Mouse (Mus musculus): ENCODE results near the gene Ndufv1.
A peak's percentile ranks its signal among the peaks of the same experiment; 100 is the strongest.
"Not testable (repeated sequence)": the region's sequence is repeated elsewhere in the genome, so short reads cannot be mapped to it uniquely, and the experiment has no call there.

Ndufv1 gene

DNA sequence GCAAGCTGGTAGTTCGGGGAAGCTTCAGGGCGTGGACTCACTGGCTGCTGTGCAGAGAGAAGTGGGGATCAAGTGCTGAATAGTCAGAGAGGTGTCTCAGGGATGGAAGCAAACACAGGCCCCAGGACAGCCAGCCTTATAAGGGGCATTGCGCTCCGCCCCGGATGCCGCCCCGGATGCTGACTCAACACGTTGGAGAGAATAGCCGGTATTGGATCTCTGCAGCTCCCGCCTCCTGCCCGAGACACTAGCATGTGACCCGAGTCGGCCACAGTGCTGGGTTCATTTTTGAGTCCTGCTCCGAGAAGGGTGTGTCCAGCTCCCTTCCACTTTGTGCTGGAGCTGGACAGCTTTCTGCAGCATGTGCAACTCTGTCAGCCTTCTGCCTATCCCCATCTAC, 29.5 kb upstream of the Ndufv1 start:
- DNase-seq (ENCODE audit: low spot score), result no peak

- not testable (repeated sequence) for DNase-seq (ENCODE audit: low spot score)
These were observed 28.9 kb upstream of the Ndufv1 start for GRCm38 (mm10) chr19:4041500-4041899.

- DNase-seq (ENCODE audit: low spot score), result not testable (repeated sequence)
These were observed 28.3 kb upstream of the Ndufv1 start for GRCm38 (mm10) chr19:4040941-4041340.

DNA sequence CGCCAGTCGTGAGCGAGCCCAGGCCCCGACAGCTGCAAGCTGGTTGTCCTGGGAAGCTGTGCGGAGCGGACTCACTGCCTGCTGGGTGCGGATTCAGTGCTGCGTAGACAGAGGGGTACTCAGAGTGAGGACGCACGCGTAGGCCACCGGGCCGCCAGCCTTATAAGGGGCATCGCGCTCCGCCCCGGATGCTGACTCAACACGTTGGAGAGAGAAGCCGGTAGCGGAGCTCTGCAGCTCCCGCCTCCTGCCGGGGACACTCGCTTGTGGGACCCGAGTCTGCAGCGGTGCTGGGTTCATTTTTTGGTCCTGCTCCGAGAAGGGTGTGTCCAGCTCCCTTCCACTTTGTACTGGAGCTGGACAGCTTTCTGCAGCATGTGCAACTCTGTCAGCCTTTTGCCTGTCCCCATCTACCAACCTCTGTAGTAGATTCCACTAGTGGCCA, 25.2 kb upstream of the Ndufv1 start, which contains the start of gene Gstp1:
Gene Gstp1, minus strand, starts transcription at position 198 of the 445 bp plus-strand sequence.
- peak; percentile 69 for DNase-seq (ENCODE audit: low spot score)

- DNase-seq (ENCODE audit: low spot score), result not testable (repeated sequence)
These were observed 24.7 kb upstream of the Ndufv1 start for GRCm38 (mm10) chr19:4037154-4037787.

DNA sequence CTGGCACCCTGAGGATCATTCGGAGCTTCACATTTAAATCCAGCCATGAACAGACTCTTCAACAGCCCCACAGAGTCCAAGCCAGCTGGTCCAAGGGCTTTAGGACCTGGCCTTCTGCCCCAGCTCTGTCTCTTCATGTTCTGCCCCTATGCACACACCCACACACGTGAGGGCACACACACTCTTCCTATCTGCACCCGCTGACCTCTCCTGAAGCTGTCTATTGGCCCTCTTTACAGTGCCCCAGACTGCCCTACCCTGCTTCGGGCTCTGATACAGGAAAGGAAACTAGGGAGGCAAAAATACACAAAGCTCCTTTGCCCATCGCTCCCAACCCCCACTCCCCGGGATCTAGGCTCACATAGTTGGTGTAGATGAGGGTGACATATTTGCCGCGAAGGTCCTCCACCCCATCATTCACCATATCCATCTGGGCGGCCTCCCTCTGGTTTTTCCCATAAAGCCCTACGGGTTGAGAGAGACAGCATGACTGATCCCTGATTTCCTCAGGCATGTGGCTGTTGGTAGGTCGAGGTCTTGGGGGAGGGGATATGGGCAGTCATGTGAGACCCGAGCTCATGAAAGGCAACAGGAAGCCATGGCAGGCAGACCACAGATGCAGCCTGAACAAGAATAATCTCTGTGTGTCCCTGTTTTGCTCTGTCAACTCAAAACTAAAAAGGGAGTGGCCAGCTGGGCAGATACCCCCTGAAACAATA, 23.9 kb upstream of the Ndufv1 start:
- no peak for DNase-seq (ENCODE audit: low spot score)

- DNase-seq (ENCODE audit: low spot score), result no peak
These were observed 21.1 kb upstream of the Ndufv1 start for GRCm38 (mm10) chr19:4033742-4034141.

GRCm38 (mm10) chr19:4033298-4033697, 20.7 kb upstream of the Ndufv1 start:
- no peak for DNase-seq (ENCODE audit: low spot score)

- DNase-seq (ENCODE audit: low spot score), result no peak
These were observed 20.1 kb upstream of the Ndufv1 start for GRCm38 (mm10) chr19:4032668-4033067.

GRCm38 (mm10) chr19:4027576-4027975, 15.0 kb upstream of the Ndufv1 start:
- DNase-seq (ENCODE audit: low spot score), result no peak

GRCm38 (mm10) chr19:4023185-4023584, 10.6 kb upstream of the Ndufv1 start:
- DNase-seq (ENCODE audit: low spot score), result no peak

GRCm38 (mm10) chr19:4018743-4019583, 6.4 kb upstream of the Ndufv1 start:
- DNase-seq (ENCODE audit: low spot score), result peak; percentile 64

GRCm38 (mm10) chr19:4017921-4018587, 5.4 kb upstream of the Ndufv1 start:
- no peak for DNase-seq (ENCODE audit: low spot score)

DNA sequence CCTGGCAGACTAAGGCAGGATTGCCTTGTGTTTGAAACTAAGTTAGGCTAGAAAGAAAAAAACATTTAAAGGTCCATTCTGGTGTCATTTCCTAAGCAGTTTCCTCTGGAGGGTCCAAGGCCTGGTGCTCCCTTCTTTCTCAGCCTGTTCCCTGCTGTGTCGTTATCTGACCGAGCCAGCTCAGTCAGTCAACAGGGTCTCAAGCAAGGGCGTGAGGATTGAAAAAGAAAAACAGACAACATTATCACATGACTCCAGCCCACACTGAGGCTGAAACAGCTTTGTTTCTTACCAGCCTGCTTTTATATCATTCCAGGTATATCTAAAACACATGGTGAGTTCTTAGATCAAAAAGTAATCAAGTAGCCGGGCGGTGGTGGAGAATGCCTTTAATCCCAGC, 3.0 kb upstream of the Ndufv1 start:
- DNase-seq (ENCODE audit: low spot score), result no peak

GRCm38 (mm10) chr19:4014802-4015201, 2.2 kb upstream of the Ndufv1 start:
- DNase-seq (ENCODE audit: low spot score), result no peak

DNA sequence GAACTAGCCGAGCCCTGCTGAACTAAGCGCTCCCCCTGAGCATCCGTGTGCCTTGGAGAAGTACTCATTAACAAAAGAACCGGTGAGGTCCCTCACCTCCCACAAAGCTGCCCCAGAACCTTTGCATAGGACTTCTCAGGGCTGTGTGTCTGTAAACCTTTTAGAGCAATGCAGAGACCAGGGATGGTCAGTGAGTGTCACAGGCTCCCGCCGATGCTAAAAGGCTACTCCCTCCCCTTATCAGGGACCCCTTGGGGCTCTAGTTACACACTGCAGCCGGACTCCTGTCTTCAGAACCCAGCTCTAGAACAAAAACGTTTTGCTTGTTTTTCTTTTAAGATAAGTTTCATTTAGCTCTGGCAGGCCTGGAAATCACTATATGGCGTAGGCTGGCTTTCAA, 460 bp upstream of the Ndufv1 start:
- DNase-seq (ENCODE audit: low spot score), result no peak

GRCm38 (mm10) chr19:4011086-4011485, 1.5 kb downstream of the Ndufv1 start:
- no peak for DNase-seq (ENCODE audit: low spot score)

DNA sequence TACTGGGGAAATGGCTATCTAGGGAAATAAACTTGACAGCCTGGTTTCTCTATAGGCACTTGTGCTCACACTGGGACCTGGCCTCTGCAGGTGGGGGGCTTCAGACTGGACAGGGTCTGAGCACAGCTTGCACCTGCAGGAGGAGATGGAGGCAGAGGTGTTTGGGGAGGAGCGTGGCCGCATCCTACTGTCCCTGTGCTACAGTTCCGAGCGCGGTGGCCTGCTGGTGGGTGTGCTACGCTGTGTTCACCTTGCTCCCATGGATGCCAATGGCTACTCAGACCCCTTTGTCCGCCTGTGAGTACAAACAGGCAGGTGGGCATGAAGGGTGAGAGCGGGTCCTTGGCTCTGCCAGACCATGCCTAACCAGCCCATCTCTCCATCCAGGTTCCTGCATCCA, 6.6 kb downstream of the Ndufv1 start:
- no peak for DNase-seq (ENCODE audit: low spot score)

- no peak for DNase-seq (ENCODE audit: low spot score)
These were observed 7.5 kb downstream of the Ndufv1 start for GRCm38 (mm10) chr19:4005091-4005490.

- no peak for DNase-seq (ENCODE audit: low spot score)
These were observed 8.3 kb downstream of the Ndufv1 start for GRCm38 (mm10) chr19:4004331-4004730.

DNA sequence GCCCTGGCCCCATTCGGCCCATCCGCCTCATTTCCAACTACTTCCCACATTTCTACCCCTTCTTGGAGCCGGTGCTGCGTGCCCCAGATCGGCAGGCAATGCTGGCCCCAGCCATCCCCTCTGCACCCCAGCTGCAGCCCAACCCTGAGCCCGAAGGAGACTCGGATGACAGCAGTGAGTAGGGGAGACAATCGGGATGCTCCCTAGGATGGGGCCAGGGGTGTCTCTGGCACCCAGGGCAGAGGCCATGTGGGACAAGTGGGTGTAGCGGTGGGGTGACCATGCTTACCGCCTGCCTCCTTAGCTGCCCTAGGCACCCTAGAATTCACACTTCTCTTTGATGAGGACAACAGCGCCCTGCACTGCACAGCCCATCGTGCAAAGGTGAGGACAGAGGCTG, 9.0 kb downstream of the Ndufv1 start:
- no peak for DNase-seq (ENCODE audit: low spot score)

DNA sequence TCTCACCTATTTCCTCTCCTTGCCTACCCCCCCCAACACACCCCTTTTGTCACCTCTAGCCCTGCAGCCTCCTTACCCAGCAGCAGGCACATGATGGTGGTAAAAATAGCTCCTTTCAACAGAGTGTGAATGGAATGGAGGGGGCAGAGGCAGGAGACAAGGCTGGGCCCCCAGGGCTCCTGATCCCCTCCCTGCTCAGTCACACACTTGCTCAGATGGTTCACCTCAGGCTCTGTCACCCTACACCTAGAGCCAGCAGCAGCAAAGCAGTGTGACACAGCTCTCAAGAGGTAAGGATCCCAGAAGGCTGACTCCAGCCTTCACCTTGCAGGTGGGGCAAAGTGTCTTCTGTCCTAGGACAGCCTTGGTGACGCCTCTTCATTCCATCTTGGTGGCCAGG, 9.5 kb downstream of the Ndufv1 start, which contains the start of gene Doc2g:
Gene Doc2g, plus strand, starts transcription at position 202 of the 400 bp plus-strand sequence.
- DNase-seq (ENCODE audit: low spot score), result no peak

Data from spleen, adult 12 weeks (tissue).